Mouse (Mus musculus): Measurements from ENCODE around the gene Olfr311. TPM values are rescaled to one million over a fixed set of nuclear protein-coding genes. Genes with fewer than 3 reads are reported as not detected.

Gene Olfr311
- total RNA-seq, 2 experiments from 2014 or later, result not detected

DNA sequence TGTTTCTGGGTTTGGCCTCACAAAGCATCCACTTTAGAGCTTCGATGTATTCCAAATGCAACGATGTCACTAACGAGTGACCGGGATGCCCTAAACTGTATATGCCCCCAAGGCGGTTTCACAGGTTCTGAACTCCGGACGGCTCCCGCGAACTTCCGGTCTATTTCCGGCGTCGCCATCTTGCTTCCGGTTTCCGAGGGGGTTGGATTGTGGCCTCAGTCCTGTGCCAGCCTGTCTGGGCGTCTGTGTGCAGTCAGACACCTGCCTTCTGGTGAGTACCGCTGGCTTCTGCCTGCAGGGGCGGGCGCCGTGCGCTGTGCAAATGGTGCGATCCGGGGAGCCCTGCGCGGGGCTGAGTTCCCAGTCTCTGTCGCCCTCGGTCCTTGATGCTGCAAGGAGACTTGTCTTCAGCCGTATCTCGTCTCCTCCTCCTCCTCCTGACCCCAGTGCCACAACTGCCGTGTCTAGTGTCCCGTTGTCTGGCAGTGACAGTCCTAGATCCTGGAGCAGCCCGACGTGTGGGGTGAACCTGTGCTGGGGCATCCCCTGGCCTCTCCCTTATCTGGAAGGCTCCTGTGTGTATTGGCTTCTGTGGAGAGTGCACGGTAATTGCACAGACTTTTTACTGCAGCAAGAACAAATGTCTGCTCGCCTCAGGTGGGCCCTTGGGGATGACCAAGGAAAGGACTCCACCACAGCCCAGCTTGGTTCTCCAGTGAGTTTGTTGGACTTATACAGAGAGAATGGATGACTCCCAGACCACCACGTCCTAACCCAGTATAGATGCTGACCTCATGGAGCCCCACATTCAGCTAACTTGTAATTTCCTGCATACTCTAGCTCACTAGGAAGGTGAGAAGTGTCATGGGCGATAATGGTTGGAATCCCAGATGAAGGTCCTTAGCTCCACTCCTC, 28.2 kb downstream of the Olfr311 start, which contains the start of gene 2810021J22Rik:
Gene 2810021J22Rik (plus strand): TSS at position 178 of the 915 bp plus-strand sequence.
- intact Hi-C loops (cut with DNase I), result no loop called here
- peak; percentile 81 to 82 for DNase-seq (ENCODE audit: low spot score in 2 of 2)

DNA sequence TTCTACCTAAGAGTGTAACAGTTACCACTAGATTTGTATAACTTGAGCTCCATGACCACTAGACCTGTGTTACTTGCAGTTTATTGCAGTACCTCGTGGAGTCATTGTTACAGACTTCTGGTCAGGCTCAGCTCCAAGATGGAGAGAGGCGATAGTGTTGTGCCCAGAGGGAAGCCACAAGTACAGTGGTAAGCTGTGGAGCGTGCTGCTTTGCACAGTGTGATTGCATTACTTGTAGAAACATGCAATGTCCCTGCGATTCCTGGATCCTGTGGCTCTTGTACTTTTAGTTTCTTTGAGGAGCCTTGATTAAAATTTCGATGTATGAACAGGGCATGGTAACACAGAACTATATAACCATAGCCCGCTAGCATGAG, 28.9 kb downstream of the Olfr311 start:
- intact Hi-C loops (cut with DNase I), result no loop called here

DNA sequence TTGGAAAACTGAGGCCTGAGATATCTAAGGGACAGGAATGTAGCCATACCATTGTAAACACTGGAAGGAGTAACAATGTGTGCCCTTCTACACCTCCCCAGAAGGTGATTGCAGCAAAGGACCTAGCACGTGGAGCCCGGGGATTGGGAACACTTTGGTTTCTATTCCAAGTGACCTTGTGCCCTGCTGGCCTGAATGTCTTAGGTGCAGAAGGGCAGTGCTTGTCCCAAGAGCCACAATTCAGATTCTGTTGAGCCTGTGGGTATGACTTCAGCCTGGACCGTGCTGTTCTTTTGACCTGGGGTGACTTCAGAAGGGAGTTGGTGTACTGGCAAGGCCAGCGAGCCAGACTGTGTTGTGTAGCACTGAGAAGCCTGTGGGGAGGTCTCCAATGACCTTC, 31.9 kb downstream of the Olfr311 start:
- DNase-seq (ENCODE audit: low spot score in 2 of 2), result no peak

More for the DNA sequence above, 28.9 kb downstream of the Olfr311 start:
- no peak for DNase-seq (ENCODE audit: low spot score in 2 of 2)

DNA sequence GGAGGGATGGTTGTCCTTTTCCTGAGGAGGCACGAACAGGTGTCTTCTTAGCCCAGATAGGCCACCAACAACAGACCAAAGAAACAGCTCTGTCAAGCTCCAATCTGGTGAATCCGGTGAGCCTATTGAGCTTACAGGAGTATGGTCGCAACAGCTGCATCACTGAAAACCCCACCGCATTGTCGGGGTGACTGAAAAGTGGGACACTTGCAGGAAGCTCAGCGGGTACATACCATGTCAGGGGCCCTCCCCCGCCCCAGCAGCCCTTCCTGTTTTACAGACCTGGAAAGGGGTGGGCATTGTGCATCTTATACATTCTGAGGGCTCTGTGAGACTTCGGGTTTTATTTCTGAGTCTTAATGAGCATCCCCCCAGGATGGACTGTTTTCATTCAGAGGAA, 44.7 kb downstream of the Olfr311 start:
- DNase-seq (ENCODE audit: low spot score in 2 of 2), result no peak
- intact Hi-C loops (cut with DNase I), result no loop called here

More for the DNA sequence above, 31.9 kb downstream of the Olfr311 start:
- intact Hi-C loops (cut with DNase I), result no loop called here

DNA sequence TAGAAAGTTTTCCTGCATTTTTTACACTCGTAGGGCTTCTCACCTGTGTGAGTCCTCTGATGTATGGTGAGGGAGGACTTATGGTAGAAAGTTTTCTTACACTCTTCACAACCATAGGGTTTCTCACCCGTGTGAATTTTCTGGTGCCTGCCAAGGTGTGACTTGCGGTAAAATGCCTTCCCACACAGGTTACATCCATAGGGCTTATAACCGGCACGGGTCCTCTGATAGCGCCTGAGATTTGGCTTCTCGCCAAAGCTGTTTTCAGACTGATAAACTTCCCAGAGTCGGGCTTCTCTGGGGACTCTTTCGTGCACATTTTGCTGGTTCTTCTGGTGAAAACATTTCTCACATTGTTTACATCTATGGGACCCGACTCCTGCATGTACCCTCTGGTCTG, 51.5 kb downstream of the Olfr311 start:
- intact Hi-C loops (cut with DNase I), result no loop called here
- no peak for DNase-seq (ENCODE audit: low spot score in 2 of 2)

Other genes with a start within 250 kb of the Olfr311 start
- gene Olfr324, start 244.1 kb upstream of the Olfr311 start, total RNA-seq (2021), result not detected
- gene 2210407C18Rik, start 223.2 kb upstream of the Olfr311 start, total RNA-seq (2021), result not detected
- not detected for gene Olfr323, start 208.8 kb upstream of the Olfr311 start, total RNA-seq (2021)
- gene Trim58, start 198.8 kb upstream of the Olfr311 start, total RNA-seq (2021), result not detected
- gene Olfr322, start 180.5 kb upstream of the Olfr311 start, total RNA-seq (2021), result not detected
- gene Olfr320, start 158.2 kb upstream of the Olfr311 start, total RNA-seq (2021), result not detected
- not detected for gene Olfr319, start 140.1 kb upstream of the Olfr311 start, total RNA-seq (2021)
- gene Olfr318, start 115.2 kb upstream of the Olfr311 start, total RNA-seq (2021), result under 1 TPM in 1 of 2 experiments, not detected in 1; 0.11 TPM
- not detected for gene Olfr317, start 100.0 kb upstream of the Olfr311 start, total RNA-seq (2021)
- gene Olfr316, start 86.5 kb upstream of the Olfr311 start, total RNA-seq (2021), result 1 to 10 TPM in 1 of 2 experiments, under 1 TPM in 1; 0.79 to 1.0 TPM
- gene Olfr315, start 66.1 kb upstream of the Olfr311 start, total RNA-seq (2021), result not detected
- not detected for gene Olfr314, start 56.3 kb upstream of the Olfr311 start, total RNA-seq (2021)
- gene Fam183b, start 37.3 kb upstream of the Olfr311 start, total RNA-seq (2021), result 1 to 10 TPM; 2.2 to 2.9 TPM
- not detected for gene Olfr313, start 24.3 kb upstream of the Olfr311 start, total RNA-seq (2021)
- not detected for gene Olfr312, start 10.0 kb upstream of the Olfr311 start, total RNA-seq (2021)
- 10 to 100 TPM; 17.0 to 24.1 TPM for gene Gm12258, start 7.9 kb downstream of the Olfr311 start, total RNA-seq (2021)
- gene 2810021J22Rik, start 28.0 kb downstream of the Olfr311 start, total RNA-seq (2021), result 10 to 100 TPM in 1 of 2 experiments, 1 to 10 TPM in 1; 9.6 to 10.9 TPM
- gene Zfp39, start 65.0 kb downstream of the Olfr311 start, total RNA-seq (2021), result 10 to 100 TPM in 1 of 2 experiments, 1 to 10 TPM in 1; 8.2 to 10.4 TPM
- gene Btnl10, start 78.7 kb downstream of the Olfr311 start, total RNA-seq (2021), result not detected
- 100 to 1,000 TPM; 450 to 542 TPM for gene Rnf187, start 99.7 kb downstream of the Olfr311 start, total RNA-seq (2021)
- 100 to 1,000 TPM; 103 to 124 TPM for gene Hist3h2ba, start 109.7 kb downstream of the Olfr311 start, total RNA-seq (2021)
- 10 to 100 TPM; 60.9 to 64.1 TPM for gene Hist3h2a, start 115.4 kb downstream of the Olfr311 start, total RNA-seq (2021)
- 1 to 10 TPM; 4.8 to 5.7 TPM for gene Trim17, start 115.4 kb downstream of the Olfr311 start, total RNA-seq (2021)
- 10 to 100 TPM; 21.0 to 24.9 TPM for gene Trim11, start 138.8 kb downstream of the Olfr311 start, total RNA-seq (2021)